Mouse (Mus musculus): ENCODE results near the gene Rad51. TPM values are rescaled to one million over a fixed set of nuclear protein-coding genes. Genes with fewer than 3 reads are reported as not detected.

Gene Rad51
- total RNA-seq (2015; ENCODE audit: low replicate concordance) = 16.1 and 18.8 TPM in 2 replicates
- total RNA-seq (2017; ENCODE audit: low replicate concordance) = 14.1 and 29.6 TPM in 2 replicates

DNA sequence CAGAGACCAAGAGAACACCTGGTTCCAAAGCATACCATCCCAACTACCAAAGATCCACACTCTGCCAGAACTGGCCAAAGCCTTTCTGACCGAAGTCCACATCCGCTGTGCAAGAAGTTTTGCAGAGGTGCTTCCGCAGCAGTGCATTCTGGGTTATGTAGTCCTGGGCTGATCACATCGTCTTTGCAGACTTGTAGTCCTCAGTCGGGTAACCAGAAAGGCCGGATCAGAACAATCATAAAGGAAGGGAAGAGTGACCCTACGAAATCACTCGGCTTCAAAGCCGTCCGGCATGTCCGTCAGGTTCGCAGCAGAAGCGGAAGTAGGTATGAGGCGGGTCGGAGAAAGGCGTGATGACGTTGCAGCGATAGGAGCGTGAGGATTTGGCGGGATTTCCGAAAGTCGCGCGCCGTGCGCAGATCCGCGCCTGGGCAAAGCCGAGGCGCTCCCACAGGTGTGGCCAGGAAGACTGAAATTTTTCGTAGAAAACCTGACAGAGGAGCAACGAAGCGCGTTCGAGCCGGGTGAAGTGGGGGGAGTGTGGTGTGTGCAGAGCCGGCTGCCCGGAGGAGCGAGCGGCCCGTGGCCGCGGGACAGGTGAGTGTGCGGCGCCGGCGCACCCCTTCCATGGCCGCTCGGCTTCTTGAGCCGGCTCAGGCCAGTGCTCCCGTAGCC is at the start of gene Rad51:
TSS of gene Rad51 (plus strand) at position 356 of the 675 bp plus-strand sequence.
- ATAC-seq (replicated peaks; ENCODE audit: low FRiP score, poor library complexity, severe bottlenecking) = peak; percentile 96

DNA sequence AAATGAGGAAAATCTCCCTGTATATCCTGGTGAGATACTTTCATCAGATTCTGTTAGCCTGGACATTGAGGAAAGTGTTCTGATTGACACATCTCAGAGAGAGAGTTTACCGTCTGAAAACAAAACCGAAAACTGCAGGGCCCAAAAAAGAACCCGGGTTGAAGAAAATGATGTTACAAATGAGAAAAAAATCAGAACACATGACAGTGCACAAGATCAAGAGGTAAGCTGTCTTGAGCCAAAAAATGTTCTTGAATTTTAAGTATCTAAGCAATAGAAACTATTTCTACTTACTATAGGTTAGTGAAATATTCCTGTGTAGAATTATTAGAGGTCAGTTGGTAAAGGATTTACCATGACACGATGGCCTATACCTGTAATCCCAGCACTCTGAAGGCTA is 40.2 kb upstream of the Rad51 start:
- ATAC-seq (replicated peaks; ENCODE audit: low FRiP score, poor library complexity, severe bottlenecking) = no peak

DNA sequence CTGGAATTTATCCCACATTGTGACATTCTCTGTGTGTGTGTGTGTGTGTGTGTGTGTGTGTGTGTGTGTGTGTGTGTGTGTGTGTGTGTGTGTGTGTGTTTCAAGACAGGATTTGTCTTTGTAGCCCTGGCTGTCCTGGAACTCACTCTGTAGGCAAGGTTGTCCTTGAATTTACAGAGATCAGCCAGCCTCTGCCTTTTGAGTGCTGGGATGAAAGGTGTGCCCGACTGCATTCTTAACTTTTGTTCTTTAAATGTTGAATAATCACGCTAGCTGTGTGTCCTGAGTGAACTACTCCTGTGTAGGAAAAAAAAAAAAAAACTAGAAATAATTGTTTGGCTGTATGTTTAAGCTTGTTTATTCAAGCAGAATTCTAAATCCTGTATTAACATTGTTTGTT is 26.4 kb upstream of the Rad51 start:
- ATAC-seq (replicated peaks; ENCODE audit: low FRiP score, poor library complexity, severe bottlenecking) = no peak

DNA sequence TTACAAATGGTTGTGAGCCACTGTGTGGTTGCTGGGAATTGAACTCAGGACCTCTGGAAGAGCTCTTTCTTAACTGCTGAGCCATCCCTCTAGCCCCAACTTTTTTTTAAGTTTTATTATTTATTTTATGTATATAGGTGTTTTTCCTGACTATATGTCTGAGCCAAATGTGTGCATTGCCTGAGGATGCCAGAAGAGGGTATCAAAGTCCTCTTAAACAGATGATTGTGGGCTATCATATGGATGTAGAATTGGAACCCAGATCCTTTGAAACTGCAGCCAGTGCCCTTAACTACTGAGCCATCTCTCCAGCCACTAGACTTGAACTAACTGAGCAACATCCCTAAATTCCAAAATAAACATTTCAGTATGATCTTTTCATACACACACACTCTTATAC is 11.0 kb upstream of the Rad51 start:
- no peak for ATAC-seq (replicated peaks; ENCODE audit: low FRiP score, poor library complexity, severe bottlenecking)

DNA sequence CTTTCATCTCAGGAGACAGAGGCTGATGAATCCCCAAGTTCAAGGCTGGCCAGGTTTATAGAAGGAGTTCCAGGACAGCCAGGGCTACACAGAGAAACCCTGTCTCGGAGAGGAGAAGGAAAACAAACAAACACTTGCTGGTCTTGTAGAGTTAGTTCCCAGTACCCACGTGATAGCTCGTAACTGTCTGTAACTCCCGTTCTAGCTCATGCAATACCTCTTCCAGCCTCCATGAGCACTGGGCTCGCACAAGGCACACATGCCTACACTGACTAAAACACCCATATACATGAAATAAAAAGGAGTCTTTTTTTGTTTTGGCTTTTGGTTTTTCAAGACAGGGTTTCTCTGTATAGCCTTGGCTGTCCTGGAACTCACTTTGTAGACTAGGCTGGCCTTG is 6.0 kb upstream of the Rad51 start:
- ATAC-seq (replicated peaks; ENCODE audit: low FRiP score, poor library complexity, severe bottlenecking) = no peak

DNA sequence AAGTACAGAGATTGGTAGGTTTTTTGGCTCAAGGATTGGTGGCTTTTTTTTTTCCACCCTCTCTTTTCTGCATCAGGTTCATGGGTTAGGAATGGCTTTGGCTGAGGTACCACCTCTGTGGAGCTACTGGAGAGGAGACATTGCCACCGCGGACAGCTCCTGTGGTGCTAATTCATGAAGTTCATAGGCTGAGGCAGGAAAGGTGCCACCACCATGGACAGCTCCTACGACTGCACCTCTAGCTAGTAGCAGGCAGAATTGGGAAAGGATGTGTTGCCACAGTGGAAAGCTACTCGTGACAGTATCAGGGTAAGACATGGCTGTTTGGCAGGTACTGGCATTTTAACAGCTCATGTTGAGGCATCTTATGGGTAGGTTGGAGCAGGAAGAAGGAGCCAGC is 4.0 kb upstream of the Rad51 start:
- no peak for ATAC-seq (replicated peaks; ENCODE audit: low FRiP score, poor library complexity, severe bottlenecking)

DNA sequence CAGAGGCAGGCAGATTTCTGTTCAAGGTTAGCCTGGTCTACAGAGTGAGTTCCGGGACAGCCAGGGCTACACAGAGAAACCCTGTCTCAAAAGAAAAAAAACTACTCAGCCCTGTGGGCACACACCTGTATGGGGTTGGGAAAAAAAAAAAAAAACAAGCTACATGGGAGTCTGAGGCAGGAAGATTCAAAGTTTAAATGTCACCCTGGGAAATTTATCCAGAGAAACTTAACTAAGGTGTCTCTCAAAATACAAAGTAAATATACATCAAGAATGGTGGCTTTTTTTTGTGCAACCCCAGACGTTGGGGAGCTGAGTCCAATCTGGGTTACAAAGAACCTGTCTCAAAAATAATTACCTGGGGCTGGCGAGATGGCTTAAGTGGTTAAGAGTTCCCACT is 1.5 kb upstream of the Rad51 start:
- ATAC-seq (replicated peaks; ENCODE audit: low FRiP score, poor library complexity, severe bottlenecking) = no peak

DNA sequence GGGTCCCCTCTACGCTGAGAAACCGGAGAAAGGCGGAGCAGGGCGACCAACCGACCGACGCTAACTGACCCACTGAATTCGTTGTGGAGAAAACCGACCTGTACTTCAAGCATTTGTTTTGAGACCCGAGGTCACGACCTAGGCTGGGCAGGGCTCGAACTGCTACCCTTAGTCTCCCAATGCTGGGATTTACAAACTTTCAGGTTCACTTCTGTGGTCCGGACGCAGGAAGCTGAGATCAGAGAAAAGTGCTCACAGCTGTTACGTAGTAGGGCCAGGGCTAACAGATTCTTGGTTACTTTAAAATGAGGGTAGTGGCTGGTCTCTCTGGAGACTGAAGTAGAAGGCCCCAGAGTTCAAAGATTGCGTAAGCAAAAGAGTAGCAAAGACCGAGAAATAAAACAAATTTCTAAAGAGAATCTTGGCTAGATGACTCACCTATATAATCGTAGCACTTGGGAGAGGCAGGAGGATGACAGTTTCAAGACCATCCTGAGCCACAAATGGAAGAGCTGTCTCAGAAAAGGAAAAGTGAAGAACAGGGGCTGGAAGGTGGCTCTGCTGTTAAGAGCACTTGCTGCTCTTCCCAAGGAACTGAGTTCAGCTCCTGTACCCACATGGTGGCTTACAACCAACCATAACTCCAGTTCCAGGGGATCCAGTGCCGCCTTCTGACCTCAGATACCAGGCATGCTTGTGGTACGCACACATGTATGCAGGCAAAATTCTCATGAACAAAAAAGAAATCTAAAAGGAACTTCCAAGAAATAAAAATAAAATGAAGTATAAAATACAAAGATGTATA is 730 bp downstream of the Rad51 start:
- ATAC-seq (replicated peaks; ENCODE audit: low FRiP score, poor library complexity, severe bottlenecking) = peak; percentile 8; the same call in 1 of the 2 replicates

DNA sequence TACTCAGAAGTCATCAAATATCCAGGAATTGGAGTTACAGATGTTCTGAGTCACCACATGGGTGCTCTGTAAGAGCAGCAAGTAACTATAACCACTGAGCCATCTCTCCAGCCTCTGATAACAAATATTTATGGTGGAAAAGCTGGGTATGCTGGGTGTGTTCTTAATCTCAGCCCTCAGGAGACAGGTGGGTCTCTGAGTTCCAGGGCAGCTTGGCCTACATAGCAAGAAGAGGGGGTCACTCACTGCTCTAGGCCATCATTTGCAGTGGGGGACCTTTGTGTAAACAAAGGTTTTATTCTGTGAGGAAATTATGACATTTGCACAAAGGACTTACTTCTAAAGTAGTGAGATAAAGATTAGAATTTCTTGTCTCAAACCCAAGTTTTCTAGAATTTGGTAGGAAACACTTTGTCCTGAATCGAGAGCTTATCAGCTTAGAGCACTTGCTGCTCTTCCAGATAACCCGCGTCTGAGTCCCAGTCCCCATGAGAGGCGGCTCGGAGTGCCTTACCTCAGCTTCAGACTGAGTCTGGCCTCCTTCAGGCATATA is 23.8 kb downstream of the Rad51 start:
- peak; percentile 94 for ATAC-seq (replicated peaks; ENCODE audit: low FRiP score, poor library complexity, severe bottlenecking)

DNA sequence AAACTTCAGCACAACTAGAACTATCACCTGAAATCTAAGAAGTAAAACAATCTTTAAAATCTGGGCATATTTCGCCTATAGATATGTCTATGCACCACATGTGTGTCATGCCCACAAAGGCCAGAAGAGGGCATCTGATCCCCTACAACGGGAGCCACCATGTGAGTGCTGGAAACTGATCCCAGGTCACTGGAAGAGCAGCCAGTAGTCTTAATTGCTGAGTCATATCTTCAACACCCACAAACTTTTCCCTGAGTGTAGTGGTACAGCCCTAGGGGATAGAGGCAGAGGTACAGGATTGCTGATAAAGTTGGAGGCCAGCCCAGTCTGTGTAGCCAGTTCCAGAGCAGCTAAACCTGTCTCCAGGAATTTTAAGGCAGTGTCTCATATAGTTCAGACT is 32.6 kb downstream of the Rad51 start:
- peak; percentile 56 for ATAC-seq (replicated peaks; ENCODE audit: low FRiP score, poor library complexity, severe bottlenecking)

DNA sequence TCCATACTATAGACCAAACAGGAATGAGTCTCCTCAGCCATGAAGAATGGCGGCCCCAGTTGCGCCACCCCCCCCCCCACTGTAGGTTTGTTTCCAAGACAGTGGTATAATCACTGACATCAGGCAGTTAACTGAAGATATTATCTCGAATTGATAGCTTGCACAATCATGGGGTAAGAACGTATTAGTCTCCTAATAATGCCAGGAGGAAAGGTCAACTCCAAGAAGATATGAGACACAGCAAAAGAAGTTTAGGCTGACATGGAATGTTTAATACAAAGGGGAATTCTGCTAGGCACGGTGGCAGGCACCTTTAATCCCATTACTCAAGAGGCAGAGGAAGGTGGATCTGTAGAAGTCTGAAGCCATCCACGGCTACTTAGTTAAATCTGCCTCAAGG is 33.8 kb downstream of the Rad51 start:
- no peak for ATAC-seq (replicated peaks; ENCODE audit: low FRiP score, poor library complexity, severe bottlenecking)

DNA sequence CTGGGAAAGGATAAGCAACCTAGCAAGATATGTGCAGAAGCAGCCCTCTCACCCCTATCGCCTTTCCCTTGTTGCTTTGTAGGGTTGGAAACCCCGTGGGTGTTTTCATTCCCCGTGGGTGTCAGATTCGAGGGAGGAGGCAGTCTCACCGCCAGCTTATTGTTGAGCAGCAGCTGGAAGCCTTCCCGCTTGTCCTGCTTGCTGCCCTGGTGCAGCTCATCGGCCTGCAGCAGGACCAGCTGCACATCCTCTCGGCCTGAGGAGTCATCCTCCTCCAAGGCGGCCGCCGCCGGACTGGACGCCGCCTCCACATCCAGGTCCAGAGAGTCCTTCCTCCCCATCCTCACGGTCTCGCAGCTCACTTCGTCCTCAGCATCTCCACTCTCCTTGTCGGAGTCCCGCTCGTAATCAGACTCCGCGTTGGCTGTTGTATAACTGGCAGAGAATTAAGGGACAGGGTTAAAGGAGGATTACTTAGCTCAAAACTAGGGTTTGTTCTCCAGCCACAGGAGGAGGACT is 34.6 kb downstream of the Rad51 start:
- no peak for ATAC-seq (replicated peaks; ENCODE audit: low FRiP score, poor library complexity, severe bottlenecking)

DNA sequence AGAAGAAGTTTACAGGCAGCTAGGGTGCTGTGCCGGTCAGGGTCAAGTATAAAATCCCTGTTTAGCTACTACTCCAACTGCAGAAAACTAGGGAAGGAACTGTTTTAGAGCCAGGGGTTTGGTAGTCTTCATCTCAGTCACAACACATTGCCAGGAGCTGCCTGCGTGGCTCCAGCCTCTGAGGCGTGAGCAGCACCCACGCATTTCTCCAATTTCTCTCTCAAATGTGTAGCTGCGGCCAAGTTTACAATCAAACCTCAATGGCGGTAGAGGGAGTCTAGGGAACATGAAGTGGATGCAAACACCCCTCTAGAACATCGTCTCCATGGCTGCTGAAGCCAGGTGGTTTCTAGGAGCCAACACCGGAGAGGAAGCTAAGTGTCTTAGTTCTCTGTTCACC is 35.2 kb downstream of the Rad51 start:
- no peak for ATAC-seq (replicated peaks; ENCODE audit: low FRiP score, poor library complexity, severe bottlenecking)

DNA sequence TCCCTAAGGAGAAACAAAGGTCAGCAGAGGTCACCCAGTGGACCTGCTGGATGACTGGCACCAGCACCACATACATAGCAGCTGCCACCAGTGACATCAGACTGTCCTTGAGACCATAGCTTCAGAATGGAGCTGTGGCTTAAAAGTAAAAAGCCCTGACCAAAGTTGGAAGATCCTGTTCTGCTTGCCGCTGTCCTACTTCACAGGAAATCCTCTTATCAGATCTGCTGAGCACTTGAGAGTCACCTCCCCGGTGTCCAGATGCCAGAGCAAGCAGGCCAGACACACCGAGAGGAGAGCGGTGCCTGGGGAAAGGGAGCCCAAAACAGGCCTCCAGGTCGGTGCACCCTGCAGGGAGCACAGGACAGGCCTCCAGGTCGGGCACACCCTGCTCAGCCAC is 39.7 kb downstream of the Rad51 start:
- ATAC-seq (replicated peaks; ENCODE audit: low FRiP score, poor library complexity, severe bottlenecking) = no peak

DNA sequence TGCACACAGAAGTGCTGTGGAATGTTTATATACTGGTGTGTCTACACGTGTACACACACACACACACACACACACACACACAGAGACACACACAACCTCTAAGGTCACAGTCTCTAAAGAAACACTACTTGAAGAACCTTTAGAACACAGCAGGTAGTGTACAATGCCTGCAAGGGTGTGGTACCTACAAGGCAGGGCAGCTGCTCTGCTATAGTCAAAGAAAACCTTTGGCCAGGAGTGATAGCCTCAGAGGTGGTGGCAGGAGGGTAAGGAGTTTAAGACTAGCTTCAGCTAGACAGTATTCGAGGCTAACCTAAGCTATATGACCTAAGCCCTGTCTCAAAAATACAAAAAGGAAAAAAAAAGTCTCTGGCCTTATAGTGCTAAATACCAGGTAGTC is 42.1 kb downstream of the Rad51 start:
- ATAC-seq (replicated peaks; ENCODE audit: low FRiP score, poor library complexity, severe bottlenecking) = 0 out of 2 replicates have a peak, but pooled peaks have one; percentile 10

DNA sequence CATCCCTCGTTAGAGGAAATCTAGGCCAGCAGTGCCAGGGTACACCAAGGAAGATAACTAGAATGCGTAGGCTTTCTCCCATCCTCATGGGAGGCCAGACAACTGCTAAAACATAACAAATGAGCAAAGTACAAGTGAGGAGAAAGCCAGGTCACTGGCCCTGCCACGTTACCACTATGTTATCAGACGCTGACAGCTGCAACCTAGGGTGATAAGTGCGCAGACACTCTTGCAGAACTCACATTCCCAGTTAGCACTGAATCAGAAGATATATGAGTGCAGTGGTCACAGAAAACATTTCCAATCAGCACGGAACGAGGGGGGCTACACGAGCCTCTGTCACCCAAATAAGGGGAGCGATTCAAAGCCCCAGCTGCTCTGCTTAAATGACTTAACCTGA is 42.8 kb downstream of the Rad51 start:
- peak; percentile 82 for ATAC-seq (replicated peaks; ENCODE audit: low FRiP score, poor library complexity, severe bottlenecking)

DNA sequence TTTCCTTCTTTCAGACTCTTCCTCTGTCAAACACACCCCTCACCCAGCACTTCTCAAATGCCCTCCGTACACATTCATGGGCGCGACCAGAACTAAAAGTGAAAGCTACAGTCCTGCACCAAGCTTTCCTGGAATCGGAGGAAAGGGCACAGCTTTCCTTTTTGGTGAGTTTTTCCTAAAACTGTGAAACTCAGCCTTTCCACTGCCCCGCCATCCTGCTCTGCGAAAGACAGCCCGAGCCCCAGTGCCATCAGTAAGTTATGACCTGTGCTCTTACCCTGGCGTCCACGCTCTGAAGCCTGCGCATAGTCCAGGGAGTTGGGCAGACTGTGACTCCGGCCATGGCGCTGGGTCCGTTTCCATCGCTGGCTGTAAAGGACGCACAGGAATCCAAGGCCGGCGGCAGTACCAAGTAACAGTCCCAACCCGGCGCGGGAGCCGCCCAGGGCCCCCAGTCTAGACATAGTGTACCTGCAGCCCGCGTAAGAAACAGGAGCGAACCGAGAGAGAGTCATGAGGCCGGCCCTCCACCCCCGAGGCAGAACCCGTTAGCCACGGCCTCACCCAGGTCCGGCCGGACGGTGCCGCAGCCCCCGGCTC is 43.6 kb downstream of the Rad51 start:
- peak; percentile 38 for ATAC-seq (replicated peaks; ENCODE audit: low FRiP score, poor library complexity, severe bottlenecking)

DNA sequence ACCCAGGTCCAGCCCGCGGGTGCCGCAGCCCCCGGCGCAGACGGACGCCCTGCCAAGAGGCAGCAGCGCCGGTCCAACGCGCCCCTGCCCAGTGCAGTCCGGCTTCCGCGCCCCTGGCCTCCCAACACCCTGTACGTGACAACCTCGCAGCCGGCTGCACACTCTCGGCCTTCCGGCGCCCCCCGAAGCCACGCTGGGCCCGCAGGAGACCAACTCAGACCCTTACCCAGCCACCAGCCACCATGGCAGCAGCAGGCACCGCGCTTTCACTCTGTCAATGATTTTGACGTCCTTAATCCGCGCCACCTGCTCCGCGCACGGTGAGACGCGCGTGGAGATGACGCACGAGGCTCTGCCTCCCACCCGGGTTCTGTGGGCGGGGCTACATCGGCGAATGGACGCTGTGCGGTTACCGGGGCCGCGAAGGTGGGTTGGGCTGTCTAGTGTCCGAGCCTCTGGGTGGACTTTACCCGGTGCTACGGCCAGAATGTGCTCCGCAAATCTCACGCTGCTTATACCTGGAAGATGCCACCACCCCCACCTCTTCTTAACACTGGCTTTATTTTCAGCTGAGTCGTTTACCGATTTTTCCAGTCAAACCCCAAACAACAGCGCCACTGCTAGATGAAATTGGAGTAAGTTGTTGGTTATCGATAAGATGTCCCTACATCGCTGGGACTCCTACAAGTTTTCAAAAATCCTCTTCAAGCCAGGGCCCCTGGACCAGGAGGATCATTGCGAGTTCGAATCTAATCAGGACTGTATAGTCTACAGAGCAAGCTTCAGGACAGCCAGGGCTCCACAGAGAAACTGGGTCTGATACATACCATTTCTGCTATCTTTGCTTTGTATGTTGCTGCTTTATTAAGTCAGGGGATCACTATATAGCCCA is 44.3 kb downstream of the Rad51 start, which contains the start of gene Rmdn3:
TSS of gene Rmdn3 (minus strand) at position 354 of the 892 bp plus-strand sequence.
- peak; percentile 80 for ATAC-seq (replicated peaks; ENCODE audit: low FRiP score, poor library complexity, severe bottlenecking)

DNA sequence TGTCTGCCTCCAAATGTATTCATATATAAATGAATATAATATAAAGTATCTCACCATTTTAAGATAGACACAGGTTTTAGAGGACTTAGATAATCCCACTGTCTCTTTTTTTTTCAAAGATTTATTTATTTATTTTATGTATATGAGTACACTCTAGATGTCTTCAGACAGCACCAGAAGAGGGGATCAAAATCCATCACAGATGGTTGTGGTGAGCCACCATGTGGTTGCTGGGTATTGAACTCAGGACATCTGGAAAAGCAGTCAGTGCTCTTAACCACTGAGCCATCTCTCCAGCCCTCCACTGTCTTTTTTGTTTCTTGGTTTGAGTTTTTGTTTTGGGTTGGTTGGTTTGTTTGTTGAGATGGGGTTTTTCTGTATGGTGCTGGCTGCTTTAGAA is 45.2 kb downstream of the Rad51 start:
- no peak for ATAC-seq (replicated peaks; ENCODE audit: low FRiP score, poor library complexity, severe bottlenecking)
